Mouse (Mus musculus) thymus, postnatal 10 days (tissue): ENCODE data around the gene Lpar3.

Experiments
- DNase-seq, 2 experiments: peaks; one replicate each; pipeline ENCODE4 v3.0.0; 2021; ENCODE audit warnings: low spot score in 2 of 2

Lpar3 gene

DNA sequence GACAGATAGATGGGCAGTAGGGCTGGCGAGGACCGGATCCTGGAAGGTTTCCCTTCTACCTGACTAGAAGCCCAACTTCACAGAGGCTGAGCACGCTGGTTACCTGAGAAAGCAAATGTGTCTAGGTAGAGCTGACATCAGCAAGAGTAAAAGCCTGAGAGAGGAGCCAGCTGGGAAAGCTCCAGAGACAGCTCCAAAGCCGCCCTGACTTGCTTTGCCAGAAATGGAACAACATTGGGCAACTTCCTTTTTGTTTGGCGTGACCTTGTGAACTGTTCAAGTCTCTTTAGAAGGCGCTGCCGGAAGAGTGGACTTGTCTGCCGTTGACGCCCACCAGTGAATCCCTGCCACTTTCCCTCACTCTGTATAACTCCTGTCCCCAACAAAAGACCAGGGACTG, 39.4 kb downstream of the Lpar3 start:
- DNase-seq = no peak

DNA sequence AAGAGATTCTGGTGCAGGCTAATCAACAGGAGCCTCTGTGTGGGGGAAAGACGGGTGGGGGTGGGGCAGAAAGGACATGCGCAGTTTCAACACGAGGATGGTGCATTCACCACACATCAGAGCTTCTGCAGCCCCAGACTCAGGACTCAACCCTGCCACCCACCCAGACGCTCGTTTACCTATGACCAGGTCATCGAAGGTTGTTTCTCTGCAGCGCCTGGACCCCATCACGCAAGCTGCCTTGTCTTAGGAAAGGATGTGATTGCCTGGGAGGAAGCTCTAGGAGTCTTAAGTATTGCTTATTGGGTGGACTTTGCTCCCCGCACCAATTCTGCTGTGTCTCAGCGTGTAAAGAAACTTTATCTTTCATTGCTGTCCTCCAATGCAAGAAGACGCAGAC, 40.1 kb downstream of the Lpar3 start:
- DNase-seq = no peak

DNA sequence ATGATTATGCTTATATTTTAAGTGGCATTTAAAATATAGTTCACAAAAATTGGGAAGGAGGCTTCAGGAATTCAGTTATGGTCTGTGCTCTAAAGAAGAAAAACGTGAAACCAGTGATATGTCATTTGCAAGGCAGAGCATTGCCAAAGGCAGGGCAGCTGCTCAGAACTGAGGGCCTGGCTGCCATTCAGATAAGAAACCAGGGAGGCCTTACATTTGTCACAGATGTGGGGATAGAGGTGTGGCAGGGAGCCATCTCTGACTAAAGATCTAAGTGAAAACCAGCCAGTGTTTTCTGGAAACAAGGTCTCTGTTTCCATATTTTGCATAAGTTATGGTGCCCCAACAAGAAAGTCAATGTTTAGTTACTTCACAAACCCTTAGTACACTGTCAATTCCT, 41.8 kb downstream of the Lpar3 start:
- no peak for DNase-seq

DNA sequence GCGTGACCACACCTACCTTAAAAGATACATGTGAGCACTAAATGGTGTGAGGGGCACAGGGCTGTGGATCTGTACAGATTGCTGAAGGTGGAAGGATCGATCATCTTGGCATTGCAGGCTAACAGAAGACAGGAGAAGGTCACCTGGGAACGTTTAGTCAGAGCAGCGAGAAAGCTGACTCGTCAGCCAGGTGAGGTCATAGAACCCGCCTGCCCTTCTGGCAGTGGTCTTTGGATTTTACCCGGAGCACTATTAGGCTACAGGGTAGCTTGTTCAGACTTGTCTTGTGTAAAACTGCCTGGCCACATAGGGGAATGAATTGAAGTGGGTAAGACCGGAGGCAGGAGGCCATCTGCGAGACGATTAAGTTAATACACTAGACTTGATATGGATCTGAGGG, 43.4 kb downstream of the Lpar3 start:
- no peak for DNase-seq

DNA sequence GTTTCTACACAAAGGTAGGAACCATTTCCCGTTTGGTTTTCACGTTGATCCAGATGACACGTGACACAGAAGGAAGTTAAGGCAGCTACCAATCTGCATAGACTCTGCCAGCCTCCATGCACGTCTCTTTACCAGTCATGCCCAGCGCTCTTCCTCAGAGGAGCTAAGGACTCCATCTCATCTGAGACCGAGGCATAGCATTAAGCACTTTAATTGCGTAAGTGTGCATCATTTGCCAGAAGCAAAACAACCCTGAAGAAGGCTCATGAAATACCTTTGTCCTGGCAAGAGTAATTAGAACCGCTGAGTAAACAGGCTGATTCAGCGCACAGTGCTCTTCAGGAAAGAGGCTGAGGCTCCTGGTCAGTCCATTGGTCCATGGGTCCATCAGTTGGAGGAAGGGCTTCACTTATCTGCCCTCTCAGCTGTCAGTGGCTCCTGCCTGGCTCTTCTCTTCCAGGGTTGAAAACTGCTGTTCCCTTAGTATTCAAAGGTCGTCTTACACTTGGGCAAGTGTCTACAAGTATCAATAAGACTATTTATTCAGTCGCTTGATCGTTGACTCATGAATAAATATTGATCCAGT, 44.9 kb downstream of the Lpar3 start:
- DNase-seq = no peak

DNA sequence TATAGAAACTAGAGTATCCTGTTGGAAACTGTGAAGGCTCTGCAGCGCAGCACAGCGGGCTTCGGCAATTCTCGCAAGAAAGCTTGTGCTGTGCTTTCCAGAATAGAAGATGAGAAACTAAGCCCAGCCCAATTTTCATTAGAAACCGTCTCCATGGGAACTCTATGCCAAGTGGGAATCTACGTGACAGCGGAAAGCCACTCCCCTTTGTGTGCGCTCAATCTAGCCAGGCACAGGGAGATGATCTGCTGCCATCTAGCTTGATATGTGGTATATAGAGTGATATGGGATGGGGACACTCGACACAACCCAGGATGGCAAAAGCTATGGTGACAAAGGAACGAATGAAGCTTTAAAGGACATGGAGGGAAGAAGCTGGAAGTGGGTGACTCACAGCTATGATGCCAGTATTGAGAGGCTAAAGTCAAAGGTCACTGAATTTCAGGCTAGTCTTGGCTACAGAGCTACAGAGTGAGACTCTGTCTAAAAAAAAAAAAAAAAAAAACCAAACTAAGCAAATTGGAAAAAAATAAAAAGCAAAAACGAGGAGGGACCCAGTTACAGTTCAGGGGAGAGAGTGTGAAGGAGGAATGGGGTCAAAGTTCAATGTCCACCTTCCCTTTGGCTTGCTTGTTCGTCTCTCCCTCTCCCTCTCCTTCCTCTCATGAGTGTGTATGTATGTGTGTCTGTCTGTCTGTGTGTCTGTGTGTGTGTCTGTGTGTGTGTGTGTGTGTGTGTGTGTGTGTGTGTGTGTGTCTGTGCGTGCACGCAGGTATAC, 47.5 kb downstream of the Lpar3 start:
- no peak for DNase-seq

DNA sequence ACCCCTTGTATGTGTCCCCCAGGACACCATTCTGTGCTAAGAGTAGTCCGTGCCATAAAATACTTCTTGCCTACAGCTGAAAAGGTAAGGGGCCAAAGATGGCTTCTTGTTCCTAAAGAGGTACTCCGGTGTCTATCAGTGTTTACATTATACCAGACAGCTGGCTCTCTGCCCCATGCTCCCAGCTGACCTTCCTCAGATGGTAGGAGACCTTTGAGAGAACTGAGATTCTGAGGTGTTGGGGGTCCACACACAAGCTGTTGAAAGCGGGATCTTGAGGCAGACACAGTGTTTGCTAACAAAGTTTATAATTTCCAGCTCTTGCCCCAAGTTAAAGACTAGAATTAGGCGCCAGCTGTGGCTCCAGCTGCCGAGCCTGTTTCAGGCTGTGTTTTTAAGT, 53.7 kb downstream of the Lpar3 start:
- DNase-seq = no peak

DNA sequence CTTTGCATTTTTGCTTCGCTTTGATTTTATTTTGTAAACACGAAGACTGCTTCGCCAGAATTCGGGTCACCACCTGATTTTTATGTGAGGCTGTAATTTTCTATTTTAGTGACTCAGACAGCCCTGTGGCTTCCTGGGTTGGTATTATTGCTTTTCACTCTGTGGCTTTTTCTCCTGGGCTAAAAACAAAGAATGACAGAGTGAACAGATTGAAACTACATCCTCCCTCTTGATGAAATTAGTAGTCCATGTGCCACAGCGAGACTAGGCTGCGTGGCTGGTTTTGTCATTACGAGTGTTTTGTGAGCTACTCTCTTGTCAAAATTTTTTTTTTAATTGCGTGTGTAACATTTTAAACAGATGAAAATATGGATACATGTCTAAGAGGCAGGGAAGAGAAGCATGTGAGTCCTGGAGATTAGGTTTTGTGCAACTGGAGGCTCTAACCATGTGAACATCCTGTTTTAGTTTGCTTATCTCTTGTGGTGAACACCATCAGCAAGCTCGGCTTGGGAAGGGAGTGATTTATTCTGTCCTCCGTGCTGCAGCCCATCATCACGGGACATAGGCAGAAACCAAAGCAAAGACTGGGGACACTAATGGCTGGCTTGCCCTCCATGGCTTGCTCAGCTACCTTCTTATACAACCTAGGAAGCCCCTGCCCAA, 54.7 kb downstream of the Lpar3 start:
- DNase-seq = no peak

DNA sequence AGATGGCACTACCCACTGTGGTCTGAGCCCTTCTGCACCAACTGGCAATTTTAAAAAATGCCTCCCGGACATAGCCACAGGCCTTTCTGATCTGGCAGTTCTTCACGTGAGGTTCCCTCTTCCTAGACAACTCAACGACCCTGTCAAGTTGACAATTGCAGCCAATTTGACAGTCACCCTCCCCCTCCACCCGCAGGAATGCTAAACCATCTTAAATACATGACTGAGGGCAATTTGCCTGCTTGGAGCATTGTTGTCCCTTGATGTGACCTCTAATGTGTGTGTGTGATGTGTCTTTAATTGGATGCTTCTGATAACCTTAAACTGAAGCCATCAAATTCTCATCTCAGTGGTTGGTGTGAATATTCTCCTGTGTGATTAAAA, 55.3 kb downstream of the Lpar3 start:
- no peak for DNase-seq

DNA sequence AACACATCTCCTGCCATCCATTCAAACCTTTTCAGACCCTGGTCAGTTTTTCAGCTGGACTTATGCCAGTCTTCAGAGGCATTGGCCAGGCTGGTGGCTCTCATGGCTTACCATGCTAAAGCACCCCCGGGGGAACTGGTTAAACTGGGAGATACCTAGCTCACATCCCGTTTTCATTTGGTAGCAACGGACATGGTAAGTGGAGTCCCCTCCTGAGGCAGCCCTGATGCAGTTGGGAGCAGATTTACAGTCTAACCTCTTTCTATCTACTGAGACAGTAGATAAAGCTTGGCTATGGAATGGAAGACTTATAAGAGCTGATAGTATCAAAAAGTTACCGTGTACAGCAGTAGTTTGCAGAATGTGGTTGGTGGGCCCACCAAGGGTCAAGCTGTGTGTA, 56.2 kb downstream of the Lpar3 start:
- no peak for DNase-seq

DNA sequence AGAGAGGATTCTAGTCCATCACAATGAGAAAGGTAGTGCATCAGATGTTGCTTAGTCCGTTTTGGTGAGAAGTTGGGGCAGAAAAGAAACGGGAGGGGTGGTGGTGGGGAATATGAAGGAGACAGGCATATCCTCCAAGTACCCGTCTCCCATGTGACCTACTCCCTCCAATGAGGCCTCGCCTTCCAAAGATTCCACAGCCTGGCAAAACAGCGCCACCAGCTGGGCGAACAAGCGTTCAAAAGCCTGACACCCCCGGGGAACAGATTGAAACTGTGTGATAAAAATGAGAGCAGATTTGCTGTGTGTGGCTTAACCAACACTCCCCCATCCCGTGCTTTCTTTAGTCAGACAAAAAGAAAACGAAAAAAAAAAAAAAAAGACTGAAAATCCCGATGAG, 56.7 kb downstream of the Lpar3 start:
- DNase-seq = no peak

DNA sequence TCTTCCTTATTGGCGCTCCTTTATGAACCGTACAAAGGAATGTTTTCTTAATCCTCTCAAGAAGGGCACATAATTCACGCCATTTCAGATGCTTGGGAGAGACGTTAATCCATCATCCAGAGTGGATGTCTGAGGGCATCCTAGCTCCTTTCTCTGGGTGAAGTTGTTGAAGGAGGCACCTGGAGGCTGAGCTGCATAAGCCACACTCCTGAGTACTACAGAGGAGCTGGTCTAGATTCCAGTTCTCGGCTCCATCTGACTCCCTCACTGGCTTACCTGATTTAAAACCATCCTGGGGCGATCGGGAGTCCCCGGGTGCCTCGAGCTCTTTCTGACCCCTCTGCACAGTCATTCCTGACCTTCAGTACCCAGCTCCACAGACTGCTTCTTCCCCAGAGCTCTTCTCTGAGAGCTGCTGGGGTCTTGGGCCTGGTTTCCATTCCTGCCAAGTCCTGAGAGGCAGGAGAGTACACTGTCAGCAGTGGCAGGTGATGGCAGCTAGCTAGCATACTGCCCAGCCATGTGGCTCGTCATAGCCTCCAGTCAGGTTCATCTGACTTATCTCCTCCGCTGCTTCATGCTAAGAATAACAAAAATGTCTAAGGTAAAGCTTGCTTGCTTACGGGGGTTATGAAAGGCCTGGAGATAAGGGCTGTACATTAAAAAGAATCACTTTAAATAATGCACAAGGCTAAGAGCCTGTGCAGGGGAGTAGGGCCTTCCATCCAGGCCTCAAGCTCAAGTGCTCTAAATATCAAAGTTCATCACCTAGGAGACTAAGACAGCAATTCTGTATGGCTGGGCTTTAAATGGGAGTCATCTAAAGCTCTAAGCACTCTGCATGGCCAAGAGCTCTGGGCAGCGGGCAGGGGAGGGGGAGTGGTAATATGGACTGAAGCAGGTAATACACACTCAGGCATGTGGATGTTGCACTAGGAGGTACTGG, 57.7 kb downstream of the Lpar3 start:
- no peak for DNase-seq

DNA sequence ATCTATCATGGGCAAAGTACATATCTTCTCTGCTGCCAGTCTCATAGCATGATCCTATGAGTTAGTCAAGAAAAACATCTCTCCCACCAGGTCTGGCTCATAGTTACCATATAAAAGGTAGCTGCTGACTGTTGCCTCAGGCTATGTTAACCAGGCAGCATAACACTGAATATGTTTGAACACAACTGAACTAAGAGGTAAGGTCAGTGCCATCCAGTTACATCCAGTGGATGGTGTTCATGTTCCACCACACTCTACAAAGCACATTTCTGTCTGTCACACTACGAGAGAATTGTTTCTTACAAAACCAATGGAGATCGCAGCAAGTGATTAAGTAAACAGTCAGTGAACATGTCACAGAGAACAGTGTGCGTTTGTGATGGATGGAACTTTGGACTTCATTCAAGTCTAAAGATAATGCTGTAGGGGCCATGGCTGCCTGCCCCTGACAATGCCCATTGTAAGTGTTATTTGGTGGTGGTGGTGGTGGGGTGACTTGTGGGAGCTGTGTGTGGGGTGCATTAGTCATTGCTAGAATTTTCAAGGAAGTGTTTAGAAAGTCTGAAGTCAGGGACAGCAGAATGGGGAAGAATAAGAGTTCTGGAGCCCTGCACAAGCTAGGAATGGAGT, 63.1 kb downstream of the Lpar3 start:
- no peak for DNase-seq

DNA sequence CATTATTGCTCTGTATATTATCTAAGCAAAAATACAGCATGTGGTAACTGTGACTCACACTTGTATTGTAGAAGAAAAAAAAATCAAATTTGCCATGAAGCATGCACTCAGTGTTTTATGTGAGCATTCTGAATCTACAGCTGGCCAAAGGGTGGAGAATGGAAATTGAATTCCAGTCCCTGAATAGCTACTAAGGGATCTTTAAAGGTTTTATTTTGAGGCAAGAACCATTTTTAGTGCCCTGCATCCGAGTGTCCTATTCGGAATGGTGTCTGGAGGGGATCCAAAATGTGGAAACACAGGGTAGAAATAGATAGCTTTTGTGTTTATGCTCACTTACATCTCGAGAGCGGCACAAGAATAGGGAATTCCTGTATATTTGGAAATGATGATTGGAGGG, 65.4 kb downstream of the Lpar3 start:
- DNase-seq = no peak

DNA sequence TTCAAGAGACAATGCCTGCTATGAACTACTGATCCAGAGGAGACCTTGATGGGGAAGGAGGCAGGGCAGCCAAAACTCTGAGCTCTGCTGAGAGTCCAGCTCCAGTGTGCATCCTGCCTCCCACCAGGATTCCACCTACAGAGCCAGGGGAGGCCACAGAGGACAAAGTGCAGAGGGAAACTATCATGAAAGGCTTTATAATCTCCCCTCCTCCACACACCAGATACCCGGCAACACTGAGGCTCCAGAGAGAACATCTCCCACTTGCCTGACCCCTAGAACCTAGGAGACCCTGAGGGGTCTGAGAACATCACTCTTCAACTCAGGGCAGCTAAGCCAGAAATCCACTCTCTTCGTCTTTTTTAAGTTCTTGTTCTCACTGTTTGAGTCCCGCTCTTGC, 71.2 kb downstream of the Lpar3 start:
- no peak for DNase-seq

DNA sequence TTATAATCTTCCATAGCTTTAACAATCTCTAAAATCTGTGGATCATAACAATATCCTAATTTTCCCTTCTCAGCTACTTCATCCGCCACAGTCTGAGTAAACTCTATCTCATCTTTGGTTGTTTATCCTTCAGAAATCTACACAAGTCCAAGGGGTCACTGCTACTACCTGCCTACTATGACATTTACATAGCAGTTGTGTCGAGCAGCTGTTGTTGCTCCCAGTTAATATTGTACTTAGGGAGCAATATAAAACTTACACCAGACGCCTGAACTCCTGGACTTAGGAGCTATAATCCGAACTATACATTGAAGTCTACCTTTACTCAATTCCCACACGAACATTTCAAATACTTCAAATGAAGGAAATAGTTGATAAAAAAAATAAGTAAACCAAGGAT, 71.8 kb downstream of the Lpar3 start:
- no peak for DNase-seq

DNA sequence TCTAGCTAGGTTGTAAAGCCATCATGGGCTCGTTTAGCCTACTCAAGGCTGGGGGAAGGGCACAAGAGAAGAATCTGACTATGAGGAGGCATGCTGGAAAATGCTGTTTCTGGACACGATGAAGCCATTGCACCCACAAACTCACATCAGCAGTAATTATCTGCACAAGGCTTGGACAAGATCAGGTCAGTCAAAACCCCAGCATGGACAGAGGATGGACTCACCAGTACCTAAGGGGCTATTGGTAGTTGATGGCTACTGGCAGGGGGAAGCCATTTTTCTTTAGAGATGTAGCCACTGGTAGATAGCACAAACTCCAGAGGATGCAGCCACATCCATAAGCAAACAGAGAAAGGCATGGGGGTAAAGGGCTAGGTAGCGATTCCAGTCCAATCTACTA, 81.7 kb downstream of the Lpar3 start:
- no peak for DNase-seq

DNA sequence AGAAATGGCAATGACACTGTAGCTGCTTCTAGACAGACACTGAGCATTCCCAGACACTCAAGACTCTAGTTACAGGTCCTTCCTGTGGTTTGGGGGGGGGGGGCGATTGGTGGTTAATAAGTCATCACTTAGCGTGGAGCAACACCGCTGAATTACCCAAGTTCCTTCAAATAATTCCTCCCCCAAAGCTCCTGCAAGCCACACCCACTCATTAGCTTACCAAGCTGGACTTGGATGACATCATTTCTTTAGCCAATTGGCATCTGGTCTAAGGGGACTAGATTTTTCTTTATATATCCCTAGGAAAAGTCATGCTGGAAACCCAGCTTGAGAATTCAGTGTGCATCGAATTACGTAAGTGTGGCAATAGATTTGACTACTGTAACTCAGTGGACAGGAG, 82.4 kb downstream of the Lpar3 start:
- no peak for DNase-seq

DNA sequence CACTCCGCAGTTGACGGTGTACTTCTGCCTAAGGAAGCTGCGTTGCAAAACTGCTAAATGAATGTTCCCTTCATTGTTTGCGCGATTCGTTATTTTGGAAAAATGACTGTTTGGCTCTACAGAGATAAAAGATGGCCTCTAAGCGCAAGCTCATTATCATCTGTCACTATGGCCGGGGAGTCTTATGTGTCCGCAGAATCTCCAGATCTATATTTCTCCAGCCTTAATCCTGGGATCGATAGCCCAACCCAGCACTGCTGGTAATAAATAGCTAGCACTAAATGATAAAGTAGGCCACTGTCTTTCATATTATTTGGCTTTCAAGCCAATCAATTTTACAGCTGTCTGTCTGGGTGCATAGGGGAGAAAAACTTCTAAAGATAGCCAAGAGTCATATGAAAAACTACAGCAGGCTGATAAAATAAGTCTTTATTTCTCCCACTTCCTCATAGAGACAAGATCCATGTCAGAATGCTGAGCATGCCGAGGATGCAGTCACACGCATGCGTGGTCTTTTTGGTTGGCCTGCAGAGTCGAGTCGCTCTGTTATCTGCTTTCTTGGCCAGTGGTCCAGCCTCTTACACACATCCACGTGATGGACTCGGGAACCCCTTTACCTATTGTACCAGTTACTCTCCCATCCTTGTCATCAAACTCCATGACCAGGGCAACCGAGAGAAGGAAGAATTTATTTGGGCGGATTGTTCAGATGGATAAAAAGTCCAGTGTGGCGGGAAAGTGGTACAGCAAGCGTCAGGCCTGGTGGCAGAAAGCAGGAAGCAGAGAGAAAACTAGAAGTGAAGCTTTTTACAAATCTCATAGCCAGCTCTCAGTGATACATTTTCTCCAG, 84.0 kb downstream of the Lpar3 start:
- DNase-seq = no peak

DNA sequence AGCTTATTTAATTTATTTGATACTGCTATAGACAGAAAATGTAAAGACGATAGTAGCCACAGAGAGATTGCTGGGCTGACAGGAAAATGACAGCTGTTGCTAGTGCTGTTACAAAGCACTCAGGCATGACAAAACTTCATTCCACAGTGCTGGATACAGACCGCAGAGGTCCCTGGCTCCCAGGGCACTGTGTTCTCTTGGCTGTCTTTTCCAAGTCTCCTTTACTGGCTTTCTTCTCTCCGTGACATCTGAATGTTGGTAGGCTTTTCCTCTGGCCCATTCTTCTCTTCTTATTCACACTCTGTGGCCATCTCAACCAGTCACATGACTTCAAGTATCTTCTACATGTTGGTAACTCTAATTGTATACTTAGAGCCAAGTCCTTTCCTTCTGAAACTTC, 86.6 kb downstream of the Lpar3 start:
- DNase-seq = no peak

DNA sequence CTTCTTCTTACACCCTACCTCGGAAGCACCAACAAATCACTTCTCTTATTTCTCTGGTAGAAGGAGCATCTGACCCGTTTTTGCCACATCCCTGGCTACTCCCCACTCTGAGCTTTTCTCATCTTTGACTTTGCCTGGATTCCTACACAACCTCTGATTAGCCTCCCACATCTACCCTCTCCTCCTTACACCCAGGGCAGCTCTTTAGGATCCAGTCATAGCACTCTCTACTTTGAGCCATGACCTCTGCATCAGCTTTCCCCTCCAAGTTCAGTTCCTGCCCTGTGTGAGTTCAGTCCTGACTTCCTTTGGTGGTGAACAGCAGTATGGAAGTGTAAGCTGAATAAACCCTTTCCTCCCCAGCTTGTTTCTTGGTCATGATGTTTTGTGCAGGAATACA, 87.1 kb downstream of the Lpar3 start:
- no peak for DNase-seq
